Comparison of ENCODE assay signal across 21 mouse cellular contexts in genomic region chr8:91342798-91343197, GRCm38 (mm10).
"Had no signal": no experiment of that assay in that cellular context is flagged by ENCODE, and none has a peak within 500 bp of the region (broad histone marks: within the 10 kb centered on the region; RNA-seq: fewer than 3 reads in every experiment).

No protein-coding gene starts in this region.

- H3K4me2 ChIP-seq: heart, embryonic 12.5 days; hindbrain, embryonic 12.5 days; hindbrain, embryonic 14.5 days; intestine, embryonic 15.5 days; limb, embryonic 12.5 days; liver, embryonic 12.5 days had no signal

- ATAC-seq: hindbrain, embryonic 16.5 days; inflammation-experienced regulatory T-cells, adult 6 months; intestine, embryonic 15.5 days; intestine, postnatal 0 days; liver, embryonic 12.5 days had no signal

- H3K9ac ChIP-seq: heart, embryonic 12.5 days; hindbrain, embryonic 12.5 days; hindbrain, embryonic 14.5 days; intestine, embryonic 15.5 days; limb, embryonic 12.5 days; liver, embryonic 12.5 days; liver, embryonic 14.5 days had no signal

- H3K9me3 ChIP-seq: heart, embryonic 10.5 days; heart, embryonic 12.5 days; hindbrain, embryonic 10.5 days; hindbrain, embryonic 12.5 days; intestine, embryonic 15.5 days; limb, embryonic 10.5 days; limb, embryonic 12.5 days; liver, embryonic 12.5 days had no signal

- H3K27me3 ChIP-seq: heart, embryonic 12.5 days; hindbrain, embryonic 12.5 days; intestine, embryonic 15.5 days; limb, embryonic 12.5 days; liver, embryonic 12.5 days had no signal

- DNase-seq: gastrocnemius, adult 2 months; gastrocnemius, postnatal 10 days; gastrocnemius, postnatal 25 days; heart, postnatal 10 days; heart, postnatal 4 days; kidney, postnatal 10 days had no signal

- H3K27ac ChIP-seq: gastrocnemius, adult 2 months; hindbrain, embryonic 10.5 days; hindbrain, embryonic 12.5 days; hindbrain, embryonic 14.5 days; intestine, embryonic 15.5 days; layer of hippocampus, adult 2 months; left cerebral cortex, adult 2 months; limb, embryonic 10.5 days; limb, embryonic 12.5 days; liver, embryonic 12.5 days; liver, embryonic 14.5 days had no signal

- H3K36me3 ChIP-seq: heart, embryonic 12.5 days; hindbrain, embryonic 12.5 days; intestine, embryonic 15.5 days; limb, embryonic 10.5 days; limb, embryonic 12.5 days; liver, embryonic 12.5 days had no signal

- H3K4me3 ChIP-seq: gastrocnemius, adult 2 months; heart, embryonic 10.5 days; heart, embryonic 12.5 days; hindbrain, embryonic 10.5 days; hindbrain, embryonic 12.5 days; intestine, embryonic 15.5 days; layer of hippocampus, adult 2 months; left cerebral cortex, adult 2 months; limb, embryonic 10.5 days; limb, embryonic 12.5 days; liver, embryonic 12.5 days had no signal
